Mouse (Mus musculus): ENCODE data around the gene Afmid. TPM values are rescaled to one million over a fixed set of nuclear protein-coding genes. Genes with fewer than 3 reads are reported as not detected.
"Not testable (repeated sequence)": the region's sequence is repeated elsewhere in the genome, so short reads cannot be mapped to it uniquely, and the experiment has no call there.

The Afmid gene
- polyA plus RNA-seq, 1 experiment from 2014 or later, result 9.6 TPM

GRCm38 (mm10) chr11:117828149-117828887, 2.6 kb downstream of the Afmid start:
- peaks cover 60% of the 10 kb centered on the region for H3K4me1 ChIP-seq (ENCODE audit: control insufficient read depth, insufficient read depth, low read length)
- peak; percentile 27; the same call in 1 of the 2 replicates for ATAC-seq
- WGBS, result 54% methylated on average over 18 of the region's 18 CpGs
- H3K27ac ChIP-seq (ENCODE audit: low read length), result peak overlapping the region; percentile 98
- H3K9me3 ChIP-seq (ENCODE audit: control insufficient read depth, low read length), result no peaks in the 10 kb centered on the region
- H3K4me3 ChIP-seq (ENCODE audit: low read length), result 0 out of 2 replicates have a peak overlapping the region, but pooled peaks have one; percentile 1
- H3K9ac ChIP-seq (ENCODE audit: low read depth, low read length), result peak overlapping the region; percentile 84
- H3K4me2 ChIP-seq (ENCODE audit: low read depth, low read length), result peak overlapping the region; percentile 89
- no peaks in the 10 kb centered on the region for H3K27me3 ChIP-seq (replicated peaks; ENCODE audit: control insufficient read depth, insufficient read depth, low read length)
- no peaks in the 10 kb centered on the region for H3K36me3 ChIP-seq (ENCODE audit: control insufficient read depth, insufficient read depth, low read length)

GRCm38 (mm10) chr11:117828888-117829604, 3.3 kb downstream of the Afmid start:
- no peaks in the 10 kb centered on the region for H3K9me3 ChIP-seq (ENCODE audit: control insufficient read depth, low read length)
- peak; percentile 59 for ATAC-seq
- H3K4me2 ChIP-seq (ENCODE audit: low read depth, low read length), result peak overlapping the region; percentile 17; the same call in 1 of the 2 replicates
- H3K36me3 ChIP-seq (ENCODE audit: control insufficient read depth, insufficient read depth, low read length), result no peaks in the 10 kb centered on the region
- peak overlapping the region; percentile 98 for H3K27ac ChIP-seq (ENCODE audit: low read length)
- H3K4me1 ChIP-seq (ENCODE audit: control insufficient read depth, insufficient read depth, low read length), result peaks cover 57% of the 10 kb centered on the region
- no peak overlapping the region for H3K4me3 ChIP-seq (ENCODE audit: low read length)
- H3K9ac ChIP-seq (ENCODE audit: low read depth, low read length), result peak overlapping the region; percentile 84
- 45% methylated on average over 9 of the region's 9 CpGs for WGBS
- H3K27me3 ChIP-seq (replicated peaks; ENCODE audit: control insufficient read depth, insufficient read depth, low read length), result no peaks in the 10 kb centered on the region

GRCm38 (mm10) chr11:117829671-117830215, 4.0 kb downstream of the Afmid start:
- peak overlapping the region; percentile 84 for H3K9ac ChIP-seq (ENCODE audit: low read depth, low read length)
- WGBS, result 53% methylated on average over 2 of the region's 2 CpGs
- no peak overlapping the region for H3K4me3 ChIP-seq (ENCODE audit: low read length)
- peaks cover 54% of the 10 kb centered on the region for H3K4me1 ChIP-seq (ENCODE audit: control insufficient read depth, insufficient read depth, low read length)
- peak overlapping the region; percentile 98 for H3K27ac ChIP-seq (ENCODE audit: low read length)
- H3K36me3 ChIP-seq (ENCODE audit: control insufficient read depth, insufficient read depth, low read length), result no peaks in the 10 kb centered on the region
- no peaks in the 10 kb centered on the region for H3K27me3 ChIP-seq (replicated peaks; ENCODE audit: control insufficient read depth, insufficient read depth, low read length)
- peak overlapping the region; percentile 17; the same call in 1 of the 2 replicates for H3K4me2 ChIP-seq (ENCODE audit: low read depth, low read length)
- ATAC-seq, result no peak
- H3K9me3 ChIP-seq (ENCODE audit: control insufficient read depth, low read length), result no peaks in the 10 kb centered on the region

- 56% methylated on average over 9 of the region's 9 CpGs for WGBS
- Histone ChIP-seq H3K27ac (ENCODE audit: low read length) (peak overlapping the region; percentile 98), H3K4me1 (ENCODE audit: control insufficient read depth, insufficient read depth, low read length) (peaks cover 60% of the 10 kb centered on the region)
Measured at GRCm38 (mm10) chr11:117830401-117830800, 4.7 kb downstream of the Afmid start.

GRCm38 (mm10) chr11:117832086-117832969, 6.6 kb downstream of the Afmid start:
- Histone ChIP-seq H3K4me3 (ENCODE audit: low read length) (peak overlapping the region; percentile 36), H3K27me3 (replicated peaks; ENCODE audit: control insufficient read depth, insufficient read depth, low read length) (no peaks in the 10 kb centered on the region), H3K9ac (ENCODE audit: low read depth, low read length) (peak overlapping the region; percentile 51), H3K27ac (ENCODE audit: low read length) (peak overlapping the region; percentile 62), H3K36me3 (ENCODE audit: control insufficient read depth, insufficient read depth, low read length) (no peaks in the 10 kb centered on the region), H3K9me3 (ENCODE audit: control insufficient read depth, low read length) (no peaks in the 10 kb centered on the region), H3K4me1 (ENCODE audit: control insufficient read depth, insufficient read depth, low read length) (peaks cover 60% of the 10 kb centered on the region), H3K4me2 (ENCODE audit: low read depth, low read length) (peak overlapping the region; percentile 59)
- 24% methylated on average over 28 of the region's 28 CpGs for WGBS
- no peak for ATAC-seq

More at GRCm38 (mm10) chr11:117830401-117830800, 4.7 kb downstream of the Afmid start:
- H3K9me3 ChIP-seq (ENCODE audit: control insufficient read depth, low read length), result no peaks in the 10 kb centered on the region
- ATAC-seq, result no peak
- 0 out of 2 replicates have a peak overlapping the region, but pooled peaks have one; percentile 84 for H3K9ac ChIP-seq (ENCODE audit: low read depth, low read length)
- H3K27me3 ChIP-seq (replicated peaks; ENCODE audit: control insufficient read depth, insufficient read depth, low read length), result no peaks in the 10 kb centered on the region
- H3K4me3 ChIP-seq (ENCODE audit: low read length), result no peak overlapping the region
- no peak overlapping the region for H3K4me2 ChIP-seq (ENCODE audit: low read depth, low read length)
- no peaks in the 10 kb centered on the region for H3K36me3 ChIP-seq (ENCODE audit: control insufficient read depth, insufficient read depth, low read length)

- H3K4me3 ChIP-seq (ENCODE audit: low read length); H3K9ac ChIP-seq (ENCODE audit: low read depth, low read length); ATAC-seq; H3K4me2 ChIP-seq (ENCODE audit: low read depth, low read length); H3K9me3 ChIP-seq (ENCODE audit: control insufficient read depth, low read length); H3K36me3 ChIP-seq (ENCODE audit: control insufficient read depth, insufficient read depth, low read length); H3K27me3 ChIP-seq (replicated peaks; ENCODE audit: control insufficient read depth, insufficient read depth, low read length): not testable (repeated sequence)
- 92% methylated on average over 4 of the region's 6 CpGs for WGBS
- Histone ChIP-seq H3K4me1 (ENCODE audit: control insufficient read depth, insufficient read depth, low read length) (peaks cover 54% of the 10 kb centered on the region), H3K27ac (ENCODE audit: low read length) (peak overlapping the region; percentile 84)
Measured at GRCm38 (mm10) chr11:117833509-117833908, 7.8 kb downstream of the Afmid start.

- H3K9me3 ChIP-seq (ENCODE audit: control insufficient read depth, low read length), result no peaks in the 10 kb centered on the region
- no peak overlapping the region for H3K4me3 ChIP-seq (ENCODE audit: low read length)
- no peak overlapping the region for H3K9ac ChIP-seq (ENCODE audit: low read depth, low read length)
- no peaks in the 10 kb centered on the region for H3K27me3 ChIP-seq (replicated peaks; ENCODE audit: control insufficient read depth, insufficient read depth, low read length)
- ATAC-seq, result peak; percentile 45
- no peak overlapping the region for H3K4me2 ChIP-seq (ENCODE audit: low read depth, low read length)
- H3K27ac ChIP-seq (ENCODE audit: low read length), result peak overlapping the region; percentile 84
- no peaks in the 10 kb centered on the region for H3K36me3 ChIP-seq (ENCODE audit: control insufficient read depth, insufficient read depth, low read length)
- 66% methylated on average over 8 of the region's 8 CpGs for WGBS
- H3K4me1 ChIP-seq (ENCODE audit: control insufficient read depth, insufficient read depth, low read length), result peaks cover 48% of the 10 kb centered on the region
Measured at GRCm38 (mm10) chr11:117834086-117834485, 8.4 kb downstream of the Afmid start.

- Histone ChIP-seq H3K4me3 (ENCODE audit: low read length) (no peak overlapping the region), H3K9ac (ENCODE audit: low read depth, low read length) (no peak overlapping the region), H3K4me2 (ENCODE audit: low read depth, low read length) (peak overlapping the region; percentile 23), H3K36me3 (ENCODE audit: control insufficient read depth, insufficient read depth, low read length) (no peaks in the 10 kb centered on the region), H3K9me3 (ENCODE audit: control insufficient read depth, low read length) (no peaks in the 10 kb centered on the region), H3K27me3 (replicated peaks; ENCODE audit: control insufficient read depth, insufficient read depth, low read length) (no peaks in the 10 kb centered on the region), H3K27ac (ENCODE audit: low read length) (no peak overlapping the region), H3K4me1 (ENCODE audit: control insufficient read depth, insufficient read depth, low read length) (peaks cover 30% of the 10 kb centered on the region)
- 26% methylated on average over 13 of the region's 13 CpGs for WGBS
- no peak for ATAC-seq
Measured at GRCm38 (mm10) chr11:117836306-117836705, 10.6 kb downstream of the Afmid start.

Measured in intestine, embryonic 16.5 days (tissue).